Mouse (Mus musculus) adrenal gland, postnatal 36 days (tissue): ENCODE data around the gene Nwd2. TPM values are rescaled to one million over a fixed set of nuclear protein-coding genes. Genes with fewer than 3 reads are reported as not detected.

Experiments
- DNase-seq, 2 experiments: peaks; one replicate each; pipeline ENCODE4 v3.0.0; 2021; ENCODE audit warnings: mixed read lengths in 1 of 2
- total RNA-seq, 2 experiments: library from RNA; stranded (reverse); gene quantifications; 2 replicates each; pipeline ENCODE4 v1.2.3; 2021

Nwd2 gene
- total RNA-seq, 2 experiments from 2014 or later, result not detected

GRCm38 (mm10) chr5:63755938-63756337 is 107.0 kb downstream of the Nwd2 start:
- no peak for DNase-seq

DNA sequence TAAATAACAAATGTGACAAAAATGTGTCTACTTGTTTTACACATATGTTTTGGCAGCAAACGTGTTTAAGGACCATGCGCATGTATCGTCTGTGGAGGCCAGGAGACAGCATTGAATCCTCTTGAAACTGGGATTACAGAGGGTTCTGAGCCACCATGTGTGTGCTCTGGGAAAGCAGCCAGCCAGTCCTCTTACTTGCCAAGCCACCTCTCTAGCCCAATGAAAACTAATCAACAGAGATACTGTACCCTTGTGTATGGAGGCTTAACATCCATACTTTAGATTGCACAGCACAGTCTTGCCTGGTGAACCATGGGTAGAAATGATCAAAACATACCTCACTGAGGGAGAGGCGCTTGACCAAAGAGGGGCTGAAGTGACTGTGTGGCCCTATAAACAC is 117.0 kb downstream of the Nwd2 start:
- no peak for DNase-seq

DNA sequence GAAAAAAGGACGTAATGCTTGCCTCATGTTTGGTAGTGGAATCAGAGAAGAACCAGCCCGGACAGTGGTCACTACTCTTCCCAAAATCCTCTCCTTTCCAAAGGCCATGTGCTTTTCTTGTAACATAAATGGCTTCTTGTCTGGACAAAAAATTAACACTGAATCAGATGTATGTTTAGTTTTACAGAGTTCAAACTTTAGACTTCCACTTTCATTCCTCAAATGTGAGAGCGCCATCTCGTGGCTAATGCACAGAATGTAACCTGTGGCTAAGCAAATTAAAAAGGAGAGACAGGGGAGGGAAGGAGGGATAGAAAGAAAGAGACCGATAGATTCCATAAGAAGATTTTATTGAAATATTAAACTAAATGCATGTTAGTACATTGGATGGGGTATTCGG is 117.8 kb downstream of the Nwd2 start:
- DNase-seq, result peak; percentile 55 to 56

GRCm38 (mm10) chr5:63767464-63767863 is 118.6 kb downstream of the Nwd2 start:
- no peak for DNase-seq

DNA sequence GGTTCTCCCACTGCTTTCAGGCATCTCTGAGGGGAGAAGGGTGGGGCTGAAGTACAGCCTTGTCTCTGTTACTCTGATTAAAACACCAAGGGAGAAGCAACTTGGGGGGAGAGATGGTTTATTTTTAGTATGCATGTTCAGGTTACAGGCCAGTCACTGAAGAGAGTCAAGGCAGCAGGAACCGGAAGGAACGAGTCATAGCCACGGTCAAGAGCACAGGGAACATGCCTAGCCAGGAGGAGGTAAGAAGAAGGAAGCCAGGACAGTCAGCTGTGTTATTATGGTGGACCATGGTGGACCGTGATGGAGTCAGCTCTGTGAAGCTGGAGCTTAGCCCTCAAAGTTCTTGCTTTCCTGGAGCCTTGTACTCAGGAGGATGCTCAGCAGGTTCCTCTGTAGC is 119.3 kb downstream of the Nwd2 start:
- no peak for DNase-seq

DNA sequence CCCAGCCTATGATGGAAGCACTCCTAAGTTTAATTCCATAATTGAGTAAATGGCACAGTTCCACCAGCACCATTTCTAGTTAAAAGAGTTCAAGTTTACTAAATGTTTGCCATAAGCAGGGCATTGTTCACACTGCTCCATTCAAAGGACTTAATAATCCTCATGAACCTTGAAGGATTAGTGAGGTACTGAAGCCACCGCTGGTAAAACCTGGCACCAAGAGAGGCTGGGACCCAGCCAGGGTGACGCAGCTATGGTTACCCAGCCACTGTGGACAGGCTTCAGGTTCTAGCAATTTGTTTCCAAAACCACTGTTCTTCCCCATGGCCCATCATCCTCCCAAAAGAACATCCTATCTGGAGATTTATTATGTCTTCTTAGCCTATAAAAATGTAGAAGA is 124.1 kb downstream of the Nwd2 start:
- DNase-seq, result no peak

GRCm38 (mm10) chr5:63773603-63774002 is 124.7 kb downstream of the Nwd2 start:
- no peak for DNase-seq

DNA sequence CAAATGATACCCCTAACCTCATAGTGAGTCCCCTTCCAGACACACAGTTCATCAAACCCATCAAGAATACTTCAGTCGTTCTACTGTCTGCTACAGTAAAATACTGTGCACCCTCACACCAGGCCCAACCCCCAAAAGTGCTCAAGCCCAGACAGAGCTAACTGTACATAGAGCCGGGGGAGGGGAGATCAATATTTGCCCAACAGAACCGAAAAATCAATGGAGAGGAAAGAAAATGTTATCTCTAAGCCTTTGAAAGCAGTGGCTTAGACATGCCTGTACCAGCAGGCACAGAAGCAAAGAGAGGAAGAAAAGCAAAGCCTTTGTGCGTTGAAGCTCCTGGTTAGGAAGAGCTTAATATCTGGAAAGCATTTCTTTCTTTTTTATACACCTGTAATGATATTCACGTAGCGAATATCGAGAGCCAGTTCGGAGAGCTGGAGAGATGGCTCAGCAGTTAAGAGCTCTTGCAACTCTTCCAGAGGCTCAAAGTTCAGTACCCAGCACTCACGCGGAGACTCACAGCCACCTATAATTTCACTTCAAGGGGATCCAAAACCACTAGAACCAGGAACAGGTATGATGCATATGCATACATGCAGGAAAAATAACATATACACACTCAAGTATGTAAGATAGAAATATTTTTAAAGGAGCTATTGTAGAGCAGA is 139.4 kb downstream of the Nwd2 start:
- peak in 1 of 2 experiments; percentile 11 for DNase-seq

DNA sequence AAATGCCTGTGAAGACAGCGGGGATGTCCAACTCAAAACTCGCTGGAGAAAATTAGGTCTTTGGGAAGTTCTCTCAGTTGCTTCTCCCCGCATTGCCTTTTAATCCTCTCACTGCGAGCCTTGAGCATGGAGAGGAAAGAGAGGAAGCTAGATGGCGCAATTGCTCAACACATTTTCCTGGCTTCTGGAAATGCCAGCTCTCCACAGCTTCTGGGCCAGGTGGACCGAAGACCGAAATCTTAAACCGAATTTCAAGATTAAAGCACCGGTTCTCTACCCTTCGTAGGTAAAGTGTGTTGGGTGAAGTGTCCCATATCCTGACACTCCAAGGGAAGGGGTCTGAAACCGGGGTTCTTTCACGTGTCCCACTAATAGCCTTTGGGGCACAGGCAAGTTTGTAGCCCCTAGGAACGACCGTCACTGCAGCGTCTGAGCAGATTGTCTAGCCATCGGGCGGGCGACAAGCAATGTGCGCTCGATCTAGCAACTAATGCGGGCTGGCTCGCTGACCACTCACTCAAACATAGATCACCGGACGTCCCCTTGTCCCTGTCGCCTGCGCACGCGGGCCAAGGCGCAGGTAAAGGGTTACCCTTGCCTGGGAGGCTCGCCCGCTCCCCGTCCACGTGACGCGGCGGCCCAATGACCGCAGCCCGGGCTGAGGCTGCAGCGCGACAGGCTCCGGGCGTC is 163.1 kb downstream of the Nwd2 start, which contains the start of gene 0610040J01Rik:
0610040J01Rik (plus strand) TSS at position 545 of the 690 bp plus-strand sequence.
- peak; percentile 81 to 84 for DNase-seq

GRCm38 (mm10) chr5:63812509-63812865 is 163.6 kb downstream of the Nwd2 start:
- no peak for DNase-seq

- no peak for DNase-seq
Measured at GRCm38 (mm10) chr5:63816643-63817042, 167.7 kb downstream of the Nwd2 start.

GRCm38 (mm10) chr5:63817270-63817669 is 168.4 kb downstream of the Nwd2 start:
- DNase-seq, result no peak

DNA sequence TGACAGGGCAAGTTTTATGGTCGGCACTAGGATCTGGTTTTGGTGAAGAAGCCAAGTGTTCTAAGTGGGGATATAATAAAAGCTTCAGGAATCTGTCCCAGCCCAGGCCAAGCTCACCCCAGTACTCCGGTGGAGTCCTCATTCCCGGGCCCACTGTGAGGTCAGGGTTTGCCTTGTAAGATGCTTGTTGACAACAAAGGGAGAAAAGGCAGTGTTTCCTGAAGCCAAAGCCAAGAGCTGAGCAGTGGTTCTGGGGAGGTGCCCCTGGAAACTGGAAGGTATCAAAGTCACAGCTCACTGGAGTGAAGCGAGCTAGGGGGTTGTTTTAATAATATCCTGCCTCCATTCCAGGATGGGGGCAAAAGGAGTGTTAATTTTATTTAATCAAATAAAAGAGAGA is 170.1 kb downstream of the Nwd2 start:
- no peak for DNase-seq

GRCm38 (mm10) chr5:63819519-63819918 is 170.6 kb downstream of the Nwd2 start:
- no peak for DNase-seq

DNA sequence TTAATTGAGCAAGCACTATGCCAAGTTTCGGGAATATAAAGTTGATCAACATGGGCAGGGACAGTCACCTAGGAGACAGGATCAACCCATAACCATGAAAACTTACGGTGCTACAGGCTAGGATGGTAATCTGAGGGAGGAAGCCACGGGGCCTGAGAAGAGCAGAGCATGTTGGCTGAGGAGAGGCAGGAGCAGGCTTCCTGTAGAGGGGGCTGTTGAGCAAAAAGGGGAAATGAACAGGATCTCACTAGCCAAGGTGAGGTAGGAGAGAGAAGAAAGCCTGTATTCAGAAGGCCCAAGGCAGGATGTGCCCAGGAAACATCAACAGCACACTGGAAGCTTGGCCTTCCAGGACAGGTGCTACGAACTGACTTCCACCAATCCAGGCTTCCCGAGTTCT is 172.3 kb downstream of the Nwd2 start:
- DNase-seq, result no peak

- no peak for DNase-seq
Measured at GRCm38 (mm10) chr5:63821860-63822259, 173.0 kb downstream of the Nwd2 start.

- no peak for DNase-seq
Measured at GRCm38 (mm10) chr5:63823362-63824332, 174.7 kb downstream of the Nwd2 start.

- DNase-seq, result no peak
Measured at GRCm38 (mm10) chr5:63824599-63825350, 175.9 kb downstream of the Nwd2 start.

DNA sequence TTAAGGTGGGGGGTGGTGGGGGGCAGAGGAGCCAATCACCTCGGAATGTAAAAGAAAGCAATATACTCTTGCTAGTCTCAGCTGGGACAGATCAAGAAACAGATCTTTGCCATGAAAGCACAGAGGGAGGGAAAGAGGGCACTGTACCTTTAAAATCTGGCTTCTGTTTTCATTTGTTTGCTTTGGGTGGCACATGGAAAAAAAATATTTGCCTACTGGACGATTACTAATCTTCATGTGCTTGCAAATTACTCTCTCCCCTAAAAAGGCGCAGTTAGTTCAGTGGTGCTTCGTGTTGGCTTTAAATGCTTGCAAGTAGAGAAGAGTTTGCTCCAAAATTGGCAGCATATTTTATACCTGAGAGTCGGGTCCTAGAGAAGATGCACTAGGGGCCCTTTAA is 177.0 kb downstream of the Nwd2 start:
- no peak for DNase-seq

DNA sequence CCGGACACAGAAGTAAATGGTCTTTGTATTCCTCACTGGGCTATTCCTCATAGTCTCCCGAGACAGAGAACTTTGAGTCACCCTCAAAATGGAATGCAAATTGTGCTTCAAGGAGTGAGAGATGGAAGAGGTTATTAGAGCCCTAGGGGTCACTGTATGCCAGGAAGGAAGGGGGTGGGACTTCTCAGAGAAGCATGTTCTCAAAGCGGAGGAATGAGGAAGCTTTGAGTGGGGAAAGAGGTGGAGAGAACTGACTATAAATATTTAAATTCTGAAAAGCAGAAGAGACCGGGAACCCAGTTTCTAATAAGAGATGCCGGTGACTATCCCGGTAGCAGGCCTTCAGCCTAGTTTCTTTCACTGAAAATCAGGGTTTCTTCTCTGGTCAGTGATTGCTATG is 178.1 kb downstream of the Nwd2 start:
- no peak for DNase-seq

DNA sequence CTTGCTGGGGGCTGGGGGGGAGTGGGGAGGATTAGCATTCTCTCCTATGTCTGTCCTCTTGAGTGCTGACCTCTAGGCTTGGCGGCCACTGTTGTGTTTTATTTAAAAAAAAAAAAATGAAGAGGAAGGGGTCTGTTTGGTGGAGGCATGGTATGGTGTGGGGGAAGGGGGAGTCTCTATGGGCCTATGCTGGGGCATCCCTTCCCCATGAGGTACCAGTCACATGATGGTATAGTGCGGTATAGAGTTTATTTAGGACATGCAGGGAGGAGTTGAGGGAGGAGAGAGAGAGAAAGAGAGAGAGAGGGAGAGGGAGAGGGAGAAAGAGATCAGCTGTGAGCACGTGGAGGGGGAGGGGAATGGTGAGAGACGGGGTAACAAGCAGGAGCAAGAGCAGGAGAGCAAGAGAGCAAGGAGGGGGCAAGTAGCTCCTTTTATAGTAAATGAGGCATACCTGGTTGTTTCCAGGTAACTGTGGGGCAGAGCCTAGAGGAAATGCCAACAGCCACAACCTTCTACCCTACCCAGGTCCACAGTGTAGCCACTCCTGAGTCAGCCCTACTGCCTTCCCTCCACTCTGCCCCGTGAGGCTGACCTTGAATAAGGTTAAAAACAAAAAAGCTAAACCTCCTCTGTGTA is 178.6 kb downstream of the Nwd2 start:
- DNase-seq, result no peak
